Mouse (Mus musculus) megakaryocyte, embryonic 14.5 days (primary cell): ENCODE results near the gene Unc119.

Experiments
- FLI1 ChIP-seq: IDR thresholded peaks from 2 replicates; pipeline ENCODE4 v1.6.1; 2012; ENCODE audit warnings: low read length, inconsistent platforms, mixed read lengths
- GATA1 ChIP-seq: IDR thresholded peaks from 3 replicates; pipeline ENCODE4 v1.6.1; 2012; ENCODE audit warnings: mixed read lengths, low read length, inconsistent platforms, borderline replicate concordance

DNA sequence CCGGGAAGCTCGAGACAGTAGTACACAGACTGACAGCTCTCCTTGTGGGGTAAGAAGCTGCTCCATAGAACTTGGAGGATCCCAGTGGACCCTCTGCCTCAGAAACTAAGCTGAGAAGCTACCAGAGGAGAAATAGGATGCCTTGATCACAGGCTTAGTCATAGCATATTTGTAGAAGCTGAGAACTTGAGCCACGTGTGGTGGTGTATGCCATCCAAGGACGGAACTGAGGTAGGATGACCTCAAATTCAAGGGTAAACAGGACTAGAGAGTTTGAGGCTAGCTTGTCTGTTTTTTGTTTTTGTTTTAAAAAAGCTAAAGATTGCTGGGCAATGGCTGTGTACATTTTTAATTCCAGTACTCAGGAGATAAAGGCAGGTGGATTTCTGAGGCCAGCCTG is 38.0 kb upstream of the Unc119 start:
- TF ChIP-seq GATA1 (no peak), FLI1 (no peak)
